Mouse (Mus musculus): ENCODE data around the gene Chid1. TPM values are rescaled to one million over a fixed set of nuclear protein-coding genes. Genes with fewer than 3 reads are reported as not detected.

Gene Chid1
- polyA plus RNA-seq, 1 experiment from 2014 or later, result 20.8 TPM

GRCm38 (mm10) chr7:141460391-141461113, 79.1 kb downstream of the Chid1 start, which contains the start of gene Cracr2b:
Gene Cracr2b, plus strand, starts transcription at chr7:141461094.
- peak; percentile 66 for DNase-seq (ENCODE audit: low spot score)
- TF ChIP-seq CTCF (IDR thresholded peaks at IDR 0.05; ENCODE audit: low read depth), result no peak
- no peak for TF ChIP-seq EP300 (optimal IDR thresholded peaks at IDR 0.05)
- H3K4me3 ChIP-seq (ENCODE audit: low read depth, low read length), result peak within 1 kb of the TSS; percentile 48
- H3K9me3 ChIP-seq (ENCODE audit: control insufficient read depth, low read length), result no peaks in the 10 kb centered on the region
- H3K9ac ChIP-seq (ENCODE audit: low read length), result peak within 1 kb of the TSS; percentile 64
- H3K4me2 ChIP-seq (replicated peaks; ENCODE audit: low read depth), result peak within 1 kb of the TSS; percentile 72
- peaks cover 15% of the 10 kb centered on the region for H3K4me1 ChIP-seq (replicated peaks; ENCODE audit: control insufficient read depth, insufficient read depth)
- 44% methylated on average over 15 of the region's 15 CpGs for WGBS
- H3K27me3 ChIP-seq (ENCODE audit: control insufficient read depth, insufficient read depth, low read length), result 0 out of 2 replicates have a peak, but pooled peaks cover 2% of the 10 kb centered on the region
- ATAC-seq (ENCODE audit: low FRiP score, low TSS enrichment), result no peak
- H3K27ac ChIP-seq (replicated peaks), result peak within 1 kb of the TSS; percentile 70
- peaks cover 3% of the 10 kb centered on the region; the same call in 1 of the 2 replicates for H3K36me3 ChIP-seq (ENCODE audit: control insufficient read depth, insufficient read depth, low read length)

- no peak for DNase-seq (ENCODE audit: low spot score)
- H3K9ac ChIP-seq (ENCODE audit: low read length), result no peak overlapping the region
- no peak overlapping the region for H3K4me2 ChIP-seq (replicated peaks; ENCODE audit: low read depth)
- TF ChIP-seq EP300 (optimal IDR thresholded peaks at IDR 0.05) (no peak), CTCF (IDR thresholded peaks at IDR 0.05; ENCODE audit: low read depth) (no peak)
- H3K4me1 ChIP-seq (replicated peaks; ENCODE audit: control insufficient read depth, insufficient read depth), result peaks cover 13% of the 10 kb centered on the region
- peaks cover 3% of the 10 kb centered on the region; the same call in 1 of the 2 replicates for H3K36me3 ChIP-seq (ENCODE audit: control insufficient read depth, insufficient read depth, low read length)
- H3K9me3 ChIP-seq (ENCODE audit: control insufficient read depth, low read length), result no peaks in the 10 kb centered on the region
- WGBS, result 39% methylated on average over 5 of the region's 5 CpGs
- H3K27ac ChIP-seq (replicated peaks), result no peak overlapping the region; the same call in 1 of the 2 replicates
- no peak for ATAC-seq (ENCODE audit: low FRiP score, low TSS enrichment)
- 0 out of 2 replicates have a peak, but pooled peaks cover 2% of the 10 kb centered on the region for H3K27me3 ChIP-seq (ENCODE audit: control insufficient read depth, insufficient read depth, low read length)
- H3K4me3 ChIP-seq (ENCODE audit: low read depth, low read length), result no peak overlapping the region
These were observed 79.7 kb downstream of the Chid1 start for GRCm38 (mm10) chr7:141460001-141460390.

- no peak for DNase-seq (ENCODE audit: low spot score)
- no peak for ATAC-seq (ENCODE audit: low FRiP score, low TSS enrichment)
- Histone ChIP-seq H3K9ac (ENCODE audit: low read length) (no peak overlapping the region), H3K4me1 (replicated peaks; ENCODE audit: control insufficient read depth, insufficient read depth) (peaks cover 10% of the 10 kb centered on the region), H3K27me3 (ENCODE audit: control insufficient read depth, insufficient read depth, low read length) (no peaks in the 10 kb centered on the region), H3K36me3 (ENCODE audit: control insufficient read depth, insufficient read depth, low read length) (peaks cover 3% of the 10 kb centered on the region; the same call in 1 of the 2 replicates), H3K4me2 (replicated peaks; ENCODE audit: low read depth) (no peak overlapping the region), H3K27ac (replicated peaks) (no peak overlapping the region), H3K9me3 (ENCODE audit: control insufficient read depth, low read length) (no peaks in the 10 kb centered on the region), H3K4me3 (ENCODE audit: low read depth, low read length) (no peak overlapping the region)
- TF ChIP-seq CTCF (IDR thresholded peaks at IDR 0.05; ENCODE audit: low read depth), result no peak
- no peak for TF ChIP-seq EP300 (optimal IDR thresholded peaks at IDR 0.05)
- 87% methylated on average over 17 of the region's 17 CpGs for WGBS
These were observed 80.4 kb downstream of the Chid1 start for GRCm38 (mm10) chr7:141459301-141459711.

GRCm38 (mm10) chr7:141458661-141459060, 81.0 kb downstream of the Chid1 start:
- Histone ChIP-seq H3K4me2 (replicated peaks; ENCODE audit: low read depth) (no peak overlapping the region), H3K27me3 (ENCODE audit: control insufficient read depth, insufficient read depth, low read length) (no peaks in the 10 kb centered on the region), H3K27ac (replicated peaks) (no peak overlapping the region), H3K4me1 (replicated peaks; ENCODE audit: control insufficient read depth, insufficient read depth) (peaks cover 9% of the 10 kb centered on the region; the same call in 1 of the 2 replicates), H3K9me3 (ENCODE audit: control insufficient read depth, low read length) (no peaks in the 10 kb centered on the region), H3K9ac (ENCODE audit: low read length) (no peak overlapping the region), H3K36me3 (ENCODE audit: control insufficient read depth, insufficient read depth, low read length) (peaks cover 3% of the 10 kb centered on the region; the same call in 1 of the 2 replicates), H3K4me3 (ENCODE audit: low read depth, low read length) (no peak overlapping the region)
- WGBS, result 92% methylated on average over 10 of the region's 11 CpGs
- no peak for DNase-seq (ENCODE audit: low spot score)
- TF ChIP-seq CTCF (IDR thresholded peaks at IDR 0.05; ENCODE audit: low read depth) (no peak), EP300 (optimal IDR thresholded peaks at IDR 0.05) (no peak)
- no peak for ATAC-seq (ENCODE audit: low FRiP score, low TSS enrichment)

GRCm38 (mm10) chr7:141457986-141458660, 81.5 kb downstream of the Chid1 start:
- H3K9me3 ChIP-seq (ENCODE audit: control insufficient read depth, low read length), result no peaks in the 10 kb centered on the region
- no peak overlapping the region for H3K27ac ChIP-seq (replicated peaks)
- H3K9ac ChIP-seq (ENCODE audit: low read length), result no peak overlapping the region
- 74% methylated on average over 15 of the region's 15 CpGs for WGBS
- H3K4me2 ChIP-seq (replicated peaks; ENCODE audit: low read depth), result no peak overlapping the region
- DNase-seq (ENCODE audit: low spot score), result peak; percentile 81
- H3K4me1 ChIP-seq (replicated peaks; ENCODE audit: control insufficient read depth, insufficient read depth), result peaks cover 9% of the 10 kb centered on the region; the same call in 1 of the 2 replicates
- H3K36me3 ChIP-seq (ENCODE audit: control insufficient read depth, insufficient read depth, low read length), result peaks cover 3% of the 10 kb centered on the region; the same call in 1 of the 2 replicates
- TF ChIP-seq CTCF (IDR thresholded peaks at IDR 0.05; ENCODE audit: low read depth), result peak; percentile 75
- TF ChIP-seq EP300 (optimal IDR thresholded peaks at IDR 0.05), result no peak
- no peaks in the 10 kb centered on the region for H3K27me3 ChIP-seq (ENCODE audit: control insufficient read depth, insufficient read depth, low read length)
- no peak overlapping the region for H3K4me3 ChIP-seq (ENCODE audit: low read depth, low read length)
- ATAC-seq (ENCODE audit: low FRiP score, low TSS enrichment), result no peak

Data from stomach, postnatal 0 days (tissue).